Mouse (Mus musculus): ENCODE results near the gene Tgfbi.

The Tgfbi gene

GRCm38 (mm10) chr13:56599511-56599910, 9.8 kb upstream of the Tgfbi start:
- DNase-seq = no peak

DNA sequence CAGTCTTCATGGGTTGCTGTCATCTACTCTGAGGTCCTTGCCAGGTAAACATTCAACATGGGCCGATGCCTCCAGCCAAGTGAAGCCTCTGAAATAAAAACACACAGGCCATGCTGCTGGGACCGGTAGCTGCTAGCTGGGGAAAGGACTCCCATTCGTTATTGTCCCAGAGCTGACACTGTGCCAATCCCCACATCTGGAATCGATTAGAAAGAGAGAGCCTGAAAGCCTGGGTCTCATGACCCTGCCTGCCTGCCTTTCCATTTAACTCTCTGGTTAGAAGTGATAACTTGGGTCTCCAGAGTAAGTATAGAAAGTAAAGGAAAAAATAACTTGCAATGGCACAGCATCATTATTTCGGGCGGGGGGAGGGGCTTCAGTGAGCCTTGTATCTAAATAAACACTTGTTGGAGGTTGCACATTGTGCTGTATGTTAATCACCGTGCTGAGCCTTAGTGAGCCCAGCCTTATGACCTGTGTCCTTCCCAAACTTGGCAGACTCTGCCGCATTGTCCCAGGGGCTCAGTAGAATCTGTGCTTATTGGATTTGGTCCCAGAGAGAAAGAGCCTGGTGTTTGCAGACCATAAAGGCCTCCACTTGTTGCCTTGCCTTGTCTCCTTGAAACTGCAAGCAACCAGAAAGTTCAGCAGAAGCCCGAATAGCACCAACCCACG, 9.0 kb upstream of the Tgfbi start:
- DNase-seq = no peak

DNA sequence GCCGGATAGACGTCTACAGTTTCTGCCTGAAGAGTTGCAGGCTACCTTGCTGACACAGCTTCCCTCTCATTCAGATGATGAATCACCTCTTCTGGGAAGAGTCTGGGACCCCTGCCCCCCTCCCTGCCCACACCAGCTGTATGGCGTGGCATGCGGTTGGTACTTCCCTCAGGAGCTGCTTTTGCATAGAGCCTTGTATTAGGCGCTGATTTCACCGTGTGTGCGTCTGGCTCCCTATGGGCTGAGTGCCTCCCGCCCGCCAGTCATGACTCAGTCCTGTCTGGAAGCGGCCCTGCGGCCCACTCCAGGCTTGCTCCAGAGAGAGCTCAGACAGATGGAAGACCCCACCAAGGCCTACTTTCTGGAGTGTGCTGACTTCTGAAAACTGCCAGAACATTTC, 8.1 kb upstream of the Tgfbi start:
- DNase-seq = no peak

DNA sequence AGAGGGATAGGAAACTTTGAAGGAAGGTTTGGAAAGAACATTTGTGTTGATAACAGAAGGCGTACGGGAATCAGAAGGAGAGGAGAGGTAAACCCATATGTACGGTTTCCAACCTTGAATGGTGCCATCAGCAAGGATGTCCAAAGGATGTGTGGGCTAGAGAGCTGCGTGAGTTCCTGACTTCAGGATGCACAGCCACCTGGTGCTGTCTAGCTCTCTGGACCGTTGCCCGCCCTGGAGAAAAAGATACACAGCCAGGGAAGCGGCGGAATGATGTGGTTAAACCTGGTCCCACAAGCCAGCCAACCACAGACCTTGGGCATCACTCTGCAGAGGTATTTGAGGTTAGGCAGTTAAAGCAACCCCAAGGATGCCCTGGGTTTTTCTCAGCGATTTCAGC, 3.8 kb upstream of the Tgfbi start:
- no peak for DNase-seq

DNA sequence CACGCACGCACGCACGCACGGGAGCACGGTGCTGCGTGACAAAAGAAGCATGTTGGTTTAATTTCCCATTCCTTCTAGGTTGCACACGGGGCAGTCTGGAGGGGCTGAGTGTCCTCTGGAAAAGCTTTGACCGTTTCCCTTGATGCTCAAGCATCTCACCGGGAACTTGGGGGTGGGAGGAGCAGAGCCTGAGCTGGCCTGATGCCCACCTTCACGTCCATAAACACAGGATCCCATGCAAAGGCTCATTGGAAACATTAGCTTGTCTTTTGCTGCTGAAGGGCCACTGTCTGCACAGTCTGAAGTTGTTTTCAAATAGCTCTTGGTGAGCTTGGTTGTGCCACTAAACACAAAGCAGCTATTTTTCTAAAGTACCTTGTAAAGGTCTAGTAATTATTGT, 2.6 kb upstream of the Tgfbi start:
- DNase-seq = no peak

DNA sequence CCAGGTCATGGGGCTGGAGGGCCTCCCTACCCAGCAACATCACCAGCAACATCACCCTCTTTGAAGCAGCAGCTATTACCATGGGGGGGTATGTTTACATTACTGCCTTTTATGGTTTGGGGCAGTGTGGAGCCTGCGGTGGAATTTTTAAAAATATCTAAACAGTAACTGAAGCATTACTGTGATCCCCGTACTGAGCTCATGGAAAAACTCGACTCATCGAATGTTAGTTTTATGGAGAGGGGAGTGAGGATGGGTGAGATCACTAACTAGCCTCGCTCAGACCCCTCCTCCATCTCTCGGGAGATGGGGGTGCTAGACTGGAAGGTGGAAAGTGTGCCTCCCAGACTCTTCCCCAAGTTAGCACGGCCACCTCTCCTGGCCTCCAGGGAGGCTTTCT, 2.1 kb upstream of the Tgfbi start:
- no peak for DNase-seq

DNA sequence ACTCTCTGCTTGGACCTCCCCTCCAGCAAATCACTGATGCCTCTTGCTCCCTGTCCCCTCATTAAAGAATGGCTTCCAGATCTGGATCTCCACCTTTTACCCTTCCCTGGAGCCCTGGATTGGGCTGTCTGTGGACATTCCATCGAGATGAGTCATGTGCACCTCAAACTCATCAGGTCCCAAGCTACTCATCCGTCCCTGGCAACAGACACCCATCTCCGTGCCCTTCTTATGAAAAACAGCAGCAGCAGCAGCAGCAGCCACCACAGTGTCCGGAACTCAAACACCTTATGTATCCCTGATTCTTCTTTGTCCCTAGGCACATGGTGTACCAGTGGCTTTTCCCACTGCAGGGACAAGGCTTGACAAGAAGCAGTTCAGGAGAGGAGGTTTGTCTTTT, 1.5 kb upstream of the Tgfbi start:
- DNase-seq = no peak

DNA sequence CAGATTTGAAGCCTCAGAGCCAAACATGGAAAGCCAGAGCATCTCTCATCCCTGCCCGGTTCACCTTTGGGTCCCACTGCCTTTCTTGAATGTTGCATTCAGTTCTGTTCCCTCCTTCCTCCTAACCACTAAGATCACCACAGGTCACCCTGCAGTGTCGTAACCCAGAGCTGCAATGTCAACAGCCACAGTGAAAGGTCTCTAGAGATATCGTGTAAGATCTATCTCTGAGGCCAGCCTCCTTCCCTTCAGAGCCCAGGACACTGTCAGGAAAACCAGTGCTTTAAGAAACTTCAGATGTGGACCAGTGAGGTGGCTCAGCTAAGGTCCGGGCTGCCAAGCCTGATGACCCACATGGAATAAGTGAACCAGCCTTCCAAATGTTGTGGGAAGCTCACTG, 1.8 kb downstream of the Tgfbi start:
- DNase-seq = no peak

DNA sequence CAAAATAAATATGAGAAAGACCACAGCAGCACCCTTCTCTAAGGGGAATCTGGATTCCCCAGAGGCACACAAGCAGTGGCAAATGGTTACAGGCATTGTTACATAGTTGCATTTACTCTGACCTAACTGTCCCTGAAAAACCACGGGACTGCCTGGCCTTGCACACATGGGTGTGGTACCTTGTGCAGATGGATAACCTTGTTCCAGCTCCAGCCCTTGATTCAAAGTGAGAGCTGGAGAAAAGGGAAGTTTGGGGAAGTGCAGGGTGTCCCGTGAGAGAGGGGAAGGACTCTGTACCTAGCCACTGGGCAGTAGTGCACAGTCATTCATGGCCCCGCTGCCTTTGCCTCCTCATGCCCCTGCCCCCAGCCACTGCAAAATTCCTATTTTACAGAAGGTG, 2.4 kb downstream of the Tgfbi start:
- no peak for DNase-seq

DNA sequence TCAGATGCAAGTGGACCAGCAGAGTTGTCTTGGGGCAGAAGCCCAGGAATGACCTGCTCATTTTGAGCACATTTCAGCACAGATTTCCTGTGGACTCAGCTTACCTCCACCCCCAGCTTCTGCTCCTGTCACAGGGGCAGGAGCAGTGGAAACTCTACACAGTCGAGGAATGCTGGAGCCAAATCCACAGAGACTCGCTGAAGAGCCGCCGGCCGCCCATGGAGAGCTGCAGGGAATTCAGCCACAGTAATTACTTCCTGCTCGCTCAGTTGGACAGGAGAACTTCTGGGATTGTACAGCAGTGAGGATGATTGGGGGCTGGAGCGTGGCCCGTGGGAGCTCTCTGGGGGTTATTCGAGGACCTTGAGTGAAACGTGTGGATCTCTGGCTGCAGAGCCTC, 3.0 kb downstream of the Tgfbi start:
- no peak for DNase-seq

DNA sequence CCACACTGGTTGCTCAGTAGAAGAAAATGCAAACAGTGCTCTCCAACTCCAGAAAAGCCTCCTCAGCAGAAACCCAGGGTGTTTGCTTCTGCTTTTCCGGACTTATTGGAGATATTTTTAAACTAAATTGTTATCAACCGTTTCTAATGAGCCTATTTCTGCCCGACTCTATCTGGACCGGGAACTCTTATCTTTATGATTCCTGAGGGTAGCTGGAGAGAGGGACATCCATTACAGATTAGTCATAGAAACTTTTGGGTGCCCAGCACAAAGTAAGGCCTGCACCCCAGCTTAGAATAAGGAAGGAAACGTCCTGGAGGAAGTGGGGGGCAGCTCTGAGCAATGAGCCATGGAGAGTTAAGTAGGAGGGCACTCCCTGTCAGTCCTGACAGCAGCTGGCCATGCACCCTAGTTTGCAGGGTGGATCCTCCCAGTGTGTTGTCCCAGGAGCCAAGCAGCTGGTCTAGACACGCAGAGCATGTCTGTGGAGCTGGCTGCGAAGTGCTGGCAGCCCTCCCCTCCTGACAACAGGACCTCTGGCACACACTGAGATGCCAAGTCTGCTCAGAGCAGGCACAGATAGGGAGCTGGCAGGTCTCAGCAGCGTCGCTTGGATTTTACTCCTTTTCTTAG, 4.2 kb downstream of the Tgfbi start:
- peak; percentile 37 to 48 for DNase-seq

DNA sequence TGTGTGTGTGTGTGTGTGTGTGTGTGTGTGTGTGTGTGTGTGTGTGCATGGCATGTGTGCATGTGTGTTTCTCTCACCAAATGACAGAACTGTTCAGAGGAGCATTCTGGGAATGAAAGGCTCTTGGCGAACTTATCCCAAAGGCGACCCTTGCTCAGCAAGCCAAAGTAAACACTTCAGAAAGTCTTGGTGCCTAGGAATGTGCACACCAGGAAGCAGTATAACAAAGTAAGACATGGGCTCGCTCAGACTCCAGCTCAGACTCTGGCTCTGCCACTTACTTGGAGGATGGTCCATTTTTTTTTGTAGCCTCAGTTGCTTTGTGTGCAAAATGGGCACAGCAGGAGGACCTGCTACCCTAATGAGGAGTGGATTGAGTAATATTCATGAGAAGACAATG, 5.4 kb downstream of the Tgfbi start:
- no peak for DNase-seq

DNA sequence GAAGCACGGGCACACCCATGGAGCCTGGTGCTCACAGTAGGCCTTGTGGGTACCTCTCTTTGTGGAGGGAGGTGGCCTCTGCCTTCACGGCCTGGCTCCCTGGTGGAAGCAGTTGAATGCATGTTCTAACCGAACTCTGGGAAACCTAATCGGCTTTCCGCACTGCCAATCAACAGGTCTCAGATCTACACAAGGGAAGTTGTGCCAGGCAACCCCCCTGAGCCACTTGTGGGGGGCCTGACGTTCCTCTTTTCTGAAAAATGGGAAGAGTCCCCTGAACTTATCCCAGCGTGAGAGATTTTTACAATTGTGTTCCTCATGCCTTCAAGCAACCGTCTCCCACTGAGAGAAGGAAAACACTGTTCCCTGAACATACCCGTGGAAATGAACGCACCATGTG, 5.9 kb downstream of the Tgfbi start:
- DNase-seq = peak in 1 of 2 experiments; percentile 13

GRCm38 (mm10) chr13:56615864-56616263, 6.5 kb downstream of the Tgfbi start:
- peak; percentile 34 to 38 for DNase-seq

GRCm38 (mm10) chr13:56616386-56616785, 7.1 kb downstream of the Tgfbi start:
- peak; percentile 21 to 26 for DNase-seq

DNA sequence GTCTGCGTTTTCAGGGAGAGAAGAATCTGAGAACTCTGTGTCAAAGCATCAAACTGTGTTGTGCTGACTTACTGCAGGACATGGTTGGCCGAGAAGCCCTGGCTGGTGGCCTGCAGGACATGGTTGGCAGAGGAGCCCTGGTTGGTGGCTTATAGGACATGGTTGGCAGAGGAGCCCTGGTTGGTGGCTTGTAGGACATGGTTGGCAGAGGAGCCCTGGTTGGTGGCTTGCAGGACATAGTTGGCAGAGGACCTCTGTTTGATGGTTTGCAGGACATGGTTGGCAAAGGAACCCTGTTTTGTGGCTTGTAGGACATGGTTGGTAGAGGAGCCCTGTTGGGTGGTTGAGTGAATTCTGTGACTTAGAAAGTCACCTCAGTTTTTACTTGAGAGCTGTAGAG, 7.9 kb downstream of the Tgfbi start:
- no peak for DNase-seq

DNA sequence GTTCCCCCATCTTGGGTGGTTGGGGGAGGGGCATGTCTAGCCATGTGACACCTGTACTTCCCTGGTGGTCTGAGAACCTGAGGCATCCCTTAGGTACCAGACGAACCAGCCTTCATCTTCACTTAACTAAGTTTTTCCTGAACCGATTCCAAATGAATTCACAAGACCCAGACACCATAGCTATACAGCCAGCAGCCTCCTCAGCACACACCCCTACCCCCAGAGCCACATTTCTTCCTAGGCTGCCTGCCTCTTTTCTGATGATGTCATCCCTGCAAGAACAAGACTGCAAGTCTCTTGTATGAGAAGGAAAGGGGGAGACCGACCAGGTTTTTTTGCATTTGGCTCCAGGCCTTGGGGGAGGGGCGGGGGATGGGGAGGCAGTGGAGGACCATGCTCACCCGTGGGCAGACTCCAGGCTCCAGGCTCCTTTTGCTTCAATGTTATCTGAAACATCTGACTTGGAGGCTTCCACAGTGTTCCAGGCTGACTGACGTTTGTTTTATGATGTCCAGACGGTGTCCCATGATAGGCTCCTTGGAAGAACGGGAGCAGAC, 13.0 kb downstream of the Tgfbi start:
- no peak for DNase-seq

DNA sequence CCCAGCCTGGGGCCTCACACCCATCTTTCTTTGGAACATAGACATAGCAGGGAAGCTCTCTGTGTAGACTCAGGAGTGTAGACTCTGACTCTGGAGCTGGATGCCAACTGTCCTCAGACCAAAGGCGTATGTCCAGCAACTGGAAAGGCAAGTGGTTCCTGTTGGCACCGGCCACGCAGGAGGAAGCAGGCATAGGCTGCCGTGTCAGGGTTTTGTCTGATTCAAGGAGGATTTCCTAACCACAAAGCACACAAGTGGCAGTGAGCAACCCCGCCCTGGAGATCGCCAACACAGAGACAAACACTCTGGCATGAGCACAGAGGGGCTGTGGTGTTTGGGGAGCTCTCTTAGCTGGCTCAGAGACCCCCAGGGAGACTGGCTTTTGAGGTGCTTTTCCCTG, 17.2 kb downstream of the Tgfbi start:
- DNase-seq = no peak

- no peak for DNase-seq
Observed at GRCm38 (mm10) chr13:56630081-56630480, 20.8 kb downstream of the Tgfbi start.

- no peak for DNase-seq
Observed at GRCm38 (mm10) chr13:56630552-56630951, 21.2 kb downstream of the Tgfbi start.

- DNase-seq = no peak
Observed at GRCm38 (mm10) chr13:56631332-56631731, 22.0 kb downstream of the Tgfbi start.

DNA sequence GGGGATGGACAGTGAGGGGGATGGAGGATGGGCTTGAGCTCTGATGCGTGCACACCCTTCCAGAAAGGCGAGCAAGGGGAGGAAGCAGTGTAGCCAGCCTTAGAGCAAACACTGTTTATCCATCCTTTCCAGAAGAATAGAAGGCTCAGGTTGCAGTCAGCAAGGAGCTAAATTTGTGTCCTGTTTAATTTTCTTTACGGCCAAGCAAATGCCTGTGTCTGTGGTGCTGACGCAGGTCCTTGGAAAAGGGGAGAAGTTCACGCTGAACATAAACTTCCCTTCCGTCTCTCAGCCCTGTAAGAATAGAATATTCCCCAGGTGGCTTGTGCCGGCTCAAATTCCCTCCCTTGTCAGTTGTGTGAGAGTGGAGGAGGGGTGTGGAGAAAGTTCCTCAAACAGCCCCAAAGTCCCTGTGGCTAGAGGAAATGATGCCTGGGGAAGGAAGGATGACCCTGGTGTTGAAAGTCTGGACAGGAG, 24.9 kb downstream of the Tgfbi start:
- DNase-seq = no peak

GRCm38 (mm10) chr13:56634920-56635319, 25.6 kb downstream of the Tgfbi start:
- no peak for DNase-seq

GRCm38 (mm10) chr13:56637027-56637426, 27.7 kb downstream of the Tgfbi start:
- no peak for DNase-seq

- DNase-seq = peak; percentile 42 to 55
Observed at GRCm38 (mm10) chr13:56641746-56642145, 32.4 kb downstream of the Tgfbi start.

All from B cell, adult 2 months (primary cell).